Mouse (Mus musculus) ovary, adult 18-20 months (tissue): ENCODE results near the gene Cacnb4.

ENCODE experiments used
- DNase-seq: peaks from one replicate; pipeline ENCODE4 v3.0.0; 2022; ENCODE audit warnings: low spot score, mixed read lengths

Gene Cacnb4

GRCm38 (mm10) chr2:52603935-52604650 lies 72.5 kb downstream of the Cacnb4 start:
- no peak for DNase-seq

DNA sequence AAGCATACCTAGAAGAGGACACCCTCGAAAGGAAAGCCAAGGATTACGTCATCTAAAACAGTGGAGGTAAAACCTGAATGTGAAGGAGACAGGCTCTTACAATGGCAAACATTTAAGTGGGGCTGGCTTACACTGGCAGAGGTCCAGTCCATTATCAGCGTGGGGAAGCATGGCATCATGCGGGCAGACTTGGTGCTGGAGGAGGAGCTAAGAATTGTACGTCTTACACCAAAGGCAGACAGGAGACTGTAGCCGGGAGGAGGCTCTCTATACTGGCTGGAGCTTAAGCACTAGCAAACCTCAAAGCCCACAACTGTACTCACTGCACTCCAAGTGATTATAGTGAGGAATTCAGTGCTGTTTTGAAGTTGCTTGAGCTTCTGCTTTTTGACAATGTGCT lies 73.2 kb downstream of the Cacnb4 start:
- DNase-seq: no peak

- DNase-seq: no peak
These were observed 73.7 kb downstream of the Cacnb4 start for GRCm38 (mm10) chr2:52602921-52603320.

DNA sequence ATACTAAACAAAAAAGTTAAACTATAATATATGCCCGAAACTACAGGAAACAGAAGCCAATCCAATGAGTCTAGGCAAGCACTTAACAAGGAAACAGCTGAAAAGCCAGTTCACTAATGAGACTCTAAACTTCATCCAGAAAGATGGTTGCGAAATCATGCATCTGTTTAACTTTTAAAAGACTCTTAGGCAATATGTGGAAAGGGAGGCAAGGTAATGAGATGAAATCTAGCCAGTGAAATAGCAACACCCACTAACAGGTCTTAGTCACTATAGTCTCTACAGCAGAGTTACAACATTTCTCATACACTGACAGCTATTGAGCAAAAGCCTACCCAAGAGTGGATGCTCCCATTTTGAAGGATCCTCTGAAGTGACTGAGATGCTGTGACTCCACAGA lies 74.4 kb downstream of the Cacnb4 start:
- no peak for DNase-seq

DNA sequence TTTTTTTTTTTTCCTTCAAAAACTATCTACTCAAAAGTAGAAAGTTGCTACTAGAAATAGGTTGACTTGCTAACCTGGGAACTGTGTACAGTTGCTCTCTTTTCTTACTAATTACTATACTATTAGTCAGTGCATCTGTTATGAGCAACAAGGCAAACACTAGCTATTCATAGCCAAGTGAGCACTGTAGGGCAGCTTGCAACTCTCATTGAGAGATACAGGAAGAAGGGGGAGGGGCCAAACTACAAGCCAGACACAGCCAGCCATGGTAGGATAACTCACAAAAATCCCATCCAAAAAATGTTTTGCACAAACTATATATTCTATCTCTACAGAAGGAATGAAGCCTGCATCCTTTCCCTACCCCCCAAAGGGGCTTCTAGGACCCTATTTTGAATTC lies 79.1 kb downstream of the Cacnb4 start:
- DNase-seq: no peak

GRCm38 (mm10) chr2:52593814-52594213 lies 82.8 kb downstream of the Cacnb4 start:
- DNase-seq: no peak

GRCm38 (mm10) chr2:52593260-52593659 lies 83.4 kb downstream of the Cacnb4 start:
- no peak for DNase-seq

GRCm38 (mm10) chr2:52590970-52591347 lies 85.7 kb downstream of the Cacnb4 start:
- peak; percentile 46 for DNase-seq

GRCm38 (mm10) chr2:52590340-52590969 lies 86.2 kb downstream of the Cacnb4 start:
- DNase-seq: no peak

GRCm38 (mm10) chr2:52589514-52589913 lies 87.1 kb downstream of the Cacnb4 start:
- DNase-seq: no peak

GRCm38 (mm10) chr2:52585384-52585783 lies 91.2 kb downstream of the Cacnb4 start:
- no peak for DNase-seq

GRCm38 (mm10) chr2:52581132-52581781 lies 95.4 kb downstream of the Cacnb4 start:
- no peak for DNase-seq

GRCm38 (mm10) chr2:52580697-52581096 lies 95.9 kb downstream of the Cacnb4 start:
- peak; percentile 20 for DNase-seq

DNA sequence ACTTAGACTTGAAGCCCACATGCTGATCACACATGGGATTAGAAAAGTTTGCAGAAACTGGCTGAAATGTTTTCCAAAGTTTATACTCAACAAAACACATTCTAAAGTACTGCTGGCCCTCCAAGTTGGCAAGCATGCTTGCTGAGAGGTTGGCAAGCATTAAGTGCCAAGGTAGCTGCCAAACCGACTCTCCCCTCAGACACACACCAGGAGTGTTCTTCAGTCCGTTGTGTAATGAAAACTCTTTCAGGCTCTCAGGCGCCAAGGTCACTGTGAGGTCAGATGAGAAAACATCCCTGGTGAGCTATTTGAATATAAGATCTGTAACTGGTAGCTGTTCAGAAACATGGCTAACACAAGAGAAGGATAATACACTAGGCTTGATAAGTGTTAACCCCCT lies 97.8 kb downstream of the Cacnb4 start:
- DNase-seq: peak; percentile 57

- DNase-seq: no peak
These were observed 98.9 kb downstream of the Cacnb4 start for GRCm38 (mm10) chr2:52577700-52578099.

DNA sequence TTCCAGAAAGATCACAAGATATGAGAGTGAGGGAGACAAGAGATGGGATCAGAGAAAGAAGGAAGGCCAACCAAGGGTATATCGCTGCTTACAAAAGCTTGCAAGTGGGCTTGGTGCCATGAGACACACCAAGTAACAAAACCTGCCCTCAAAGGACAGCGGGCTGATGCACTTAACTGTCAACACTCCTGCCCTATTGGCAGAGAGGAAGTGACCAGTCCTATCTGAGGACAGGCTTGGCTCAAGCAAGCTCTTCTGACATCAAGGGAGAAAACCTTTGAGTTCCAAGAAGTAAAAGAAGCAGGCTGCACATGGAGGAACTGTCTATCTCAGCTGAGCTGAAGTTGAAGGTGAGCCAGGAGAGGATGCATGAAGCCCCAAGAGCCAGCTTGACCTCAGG lies 100.1 kb downstream of the Cacnb4 start:
- no peak for DNase-seq

- no peak for DNase-seq
These were observed 100.9 kb downstream of the Cacnb4 start for GRCm38 (mm10) chr2:52575637-52576175.

GRCm38 (mm10) chr2:52574929-52575328 lies 101.7 kb downstream of the Cacnb4 start:
- no peak for DNase-seq

GRCm38 (mm10) chr2:52572221-52572620 lies 104.4 kb downstream of the Cacnb4 start:
- no peak for DNase-seq

- no peak for DNase-seq
These were observed 105.2 kb downstream of the Cacnb4 start for GRCm38 (mm10) chr2:52571339-52571968.

DNA sequence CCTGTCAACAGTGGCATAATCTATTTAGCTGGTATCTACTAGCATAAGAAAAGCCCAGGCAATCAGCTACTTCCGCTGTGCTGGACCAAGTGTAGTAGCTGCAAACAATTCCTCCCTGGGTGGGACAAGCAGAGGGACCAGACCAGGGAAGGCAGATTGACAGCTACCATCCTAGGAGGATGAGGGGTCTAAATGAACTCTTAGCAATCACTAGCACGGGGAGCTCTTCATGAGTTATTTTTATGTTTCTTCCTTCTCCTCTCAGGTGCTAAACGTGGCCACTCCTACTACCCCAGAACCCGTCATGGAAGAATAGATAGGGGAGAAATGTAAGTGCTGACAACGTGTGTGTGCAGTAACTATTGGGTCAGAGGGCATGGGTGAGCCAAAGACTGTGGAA lies 105.8 kb downstream of the Cacnb4 start:
- no peak for DNase-seq

DNA sequence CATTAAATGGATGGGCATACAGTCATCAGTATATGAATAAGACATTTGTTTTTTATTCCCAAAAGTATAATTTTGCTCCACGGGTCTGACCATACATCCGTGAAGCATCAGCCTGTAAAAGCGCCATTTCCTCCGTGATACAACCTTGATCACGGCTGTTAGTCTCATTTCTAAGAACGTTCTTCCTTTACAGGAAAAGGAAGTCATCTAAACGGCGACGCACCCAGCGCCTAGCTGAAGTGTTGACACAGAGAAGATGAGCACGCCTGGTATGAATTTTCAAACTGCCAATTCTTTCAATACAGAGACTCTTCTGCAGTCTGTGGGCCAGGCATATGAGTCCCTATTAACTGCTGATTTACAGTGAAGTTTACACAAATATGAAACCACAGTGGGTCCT lies 106.5 kb downstream of the Cacnb4 start:
- DNase-seq: no peak

GRCm38 (mm10) chr2:52568131-52568530 lies 108.5 kb downstream of the Cacnb4 start:
- DNase-seq: no peak
